ENCODE assay signal across 7 mouse cellular contexts in the genomic region with DNA sequence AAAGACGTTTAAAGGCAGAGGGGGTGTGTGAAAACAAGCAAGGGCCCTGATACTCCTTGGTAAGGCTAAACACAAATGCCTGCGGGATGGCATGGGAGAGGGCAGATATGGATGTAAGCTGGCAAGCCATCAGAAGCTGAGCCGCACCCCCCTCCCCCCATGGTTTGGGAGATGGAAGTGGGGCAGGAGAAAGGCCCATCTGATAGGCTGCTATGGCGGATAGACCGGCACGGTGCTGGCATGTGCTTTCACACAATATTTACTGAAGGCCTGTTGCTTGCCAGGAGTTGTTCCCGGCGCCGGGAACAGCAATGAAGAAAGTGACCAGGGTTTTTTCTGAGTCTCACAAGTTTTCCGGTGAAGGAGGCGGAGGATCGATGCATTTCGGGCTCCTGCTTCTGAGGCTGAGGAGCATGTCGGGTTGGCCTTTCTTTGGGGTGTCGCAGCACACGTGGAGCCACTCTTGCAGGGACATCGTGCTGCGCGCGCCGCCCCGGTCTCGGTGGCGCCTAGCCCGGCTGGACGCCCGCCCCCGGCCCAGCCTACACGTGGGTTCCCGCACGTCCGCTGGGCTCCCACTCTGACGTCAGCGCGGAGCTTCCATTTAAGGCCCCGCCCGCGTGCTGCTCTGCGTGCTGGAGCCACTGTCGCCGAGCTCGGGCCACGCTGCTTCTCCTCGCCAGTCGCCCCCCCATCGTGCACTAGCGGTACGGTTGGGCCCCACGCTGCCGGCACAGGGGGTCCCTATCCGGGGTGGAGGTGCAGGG. TPM values are rescaled to one million over a fixed set of nuclear protein-coding genes. Genes with fewer than 3 reads are reported as not detected.
DNase-seq lines count a peak whose midpoint lies in the region; ATAC-seq lines count a peak whose summit lies in the region.

No protein-coding gene starts in this region.

- H3K27ac ChIP-seq in embryonic facial prominence, embryonic 11.5 days (replicated peaks; ENCODE audit: low read depth, low read length) = peak overlapping the region; percentile 91
- peak overlapping the region; percentile 98 for H3K27ac ChIP-seq in limb, embryonic 10.5 days
- peak overlapping the region; percentile 67 for H3K27ac ChIP-seq in midbrain, embryonic 12.5 days (replicated peaks)

- under 1% methylated on average over 47 of the region's 51 CpGs for WGBS in embryonic facial prominence, embryonic 11.5 days
- WGBS in limb, embryonic 10.5 days = 1% methylated on average over 51 of the region's 51 CpGs
- under 1% methylated on average over 50 of the region's 51 CpGs for WGBS in midbrain, embryonic 12.5 days

- H3K9me3 ChIP-seq in embryonic facial prominence, embryonic 11.5 days (replicated peaks; ENCODE audit: control insufficient read depth, low read length) = no peaks in the 10 kb centered on the region
- H3K9me3 ChIP-seq in limb, embryonic 10.5 days (replicated peaks) = no peaks in the 10 kb centered on the region
- no peaks in the 10 kb centered on the region for H3K9me3 ChIP-seq in midbrain, embryonic 12.5 days

- peak; percentile 97 for DNase-seq in adrenal gland, postnatal 14 days
- peak; percentile 96 for DNase-seq in embryonic facial prominence, embryonic 11.5 days (ENCODE audit: low spot score)
- DNase-seq in heart, adult 11 months = peak; percentile 99
- peak; percentile 87 for DNase-seq in kidney, adult 11 months
- DNase-seq in limb, embryonic 10.5 days (ENCODE audit: low spot score) = peak; percentile 97
- peak; percentile 97 for DNase-seq in skeletal muscle tissue, adult 2 months (ENCODE audit: low read depth, low spot score)

- H3K9ac ChIP-seq in embryonic facial prominence, embryonic 11.5 days (replicated peaks; ENCODE audit: low read length) = peak overlapping the region; percentile 89
- H3K9ac ChIP-seq in midbrain, embryonic 12.5 days (replicated peaks) = peak overlapping the region; percentile 91

- ATAC-seq in embryonic facial prominence, embryonic 11.5 days (replicated peaks; ENCODE audit: insufficient number of reproducible peaks, low FRiP score, low TSS enrichment, low read depth) = peak; percentile 71
- peak; percentile 85 for ATAC-seq in midbrain, embryonic 12.5 days (ENCODE audit: low FRiP score, low read depth)

- H3K4me1 ChIP-seq in embryonic facial prominence, embryonic 11.5 days (ENCODE audit: control insufficient read depth, insufficient read depth, low read length) = no peaks in the 10 kb centered on the region
- H3K4me1 ChIP-seq in limb, embryonic 10.5 days = peaks cover 17% of the 10 kb centered on the region
- peaks cover 14% of the 10 kb centered on the region for H3K4me1 ChIP-seq in midbrain, embryonic 12.5 days

- no peaks in the 10 kb centered on the region for H3K27me3 ChIP-seq in embryonic facial prominence, embryonic 11.5 days (ENCODE audit: control insufficient read depth, insufficient read depth, low read length)
- peaks cover 27% of the 10 kb centered on the region for H3K27me3 ChIP-seq in limb, embryonic 10.5 days (ENCODE audit: low read depth, poor library complexity, severe bottlenecking)
- H3K27me3 ChIP-seq in midbrain, embryonic 12.5 days = peaks cover 23% of the 10 kb centered on the region

- H3K4me3 ChIP-seq in embryonic facial prominence, embryonic 11.5 days (ENCODE audit: low read depth, low read length) = peak overlapping the region; percentile 74
- peak overlapping the region; percentile 92 for H3K4me3 ChIP-seq in limb, embryonic 10.5 days
- H3K4me3 ChIP-seq in midbrain, embryonic 12.5 days = peak overlapping the region; percentile 75

- H3K36me3 ChIP-seq in embryonic facial prominence, embryonic 11.5 days (replicated peaks; ENCODE audit: control insufficient read depth, insufficient read depth, low read depth, low read length) = no peaks in the 10 kb centered on the region; the same call in 1 of the 2 replicates
- peaks cover 34% of the 10 kb centered on the region for H3K36me3 ChIP-seq in limb, embryonic 10.5 days
- peaks cover 23% of the 10 kb centered on the region for H3K36me3 ChIP-seq in midbrain, embryonic 12.5 days

- peak overlapping the region; percentile 91 for H3K4me2 ChIP-seq in embryonic facial prominence, embryonic 11.5 days (ENCODE audit: low read depth, low read length)
- H3K4me2 ChIP-seq in midbrain, embryonic 12.5 days (replicated peaks) = peak overlapping the region; percentile 93

RNA-seq across cellular contexts. Expression of a gene that starts 4.1 kb away (rescaled TPM):
- 529 and 592 TPM in 2 replicates for total RNA-seq in adrenal gland, postnatal 14 days (2021)
- polyA plus RNA-seq in embryonic facial prominence, embryonic 11.5 days (2014; fragmentation: Nextera tagmentation; extraction: Ambion mirVana) = 1,561 and 1,765 TPM in 2 replicates
- polyA plus RNA-seq in limb, embryonic 10.5 days (2016; fragmentation: Nextera tagmentation; extraction: Ambion mirVana) = 2,714 and 3,443 TPM in 2 replicates
- 802 and 809 TPM in 2 replicates for polyA plus RNA-seq in midbrain, embryonic 12.5 days (2016; fragmentation: Nextera tagmentation; extraction: Ambion mirVana)

RNA-seq across cellular contexts. Expression of a gene that starts 15.6 kb away (rescaled TPM):
- total RNA-seq in adrenal gland, postnatal 14 days (2021) = not detected in 2 replicates
- polyA plus RNA-seq in embryonic facial prominence, embryonic 11.5 days (2014; fragmentation: Nextera tagmentation; extraction: Ambion mirVana) = 0.26 TPM in 1 of 2 replicates, not detected in the other
- 0.10 and 0.13 TPM in 2 replicates for polyA plus RNA-seq in limb, embryonic 10.5 days (2016; fragmentation: Nextera tagmentation; extraction: Ambion mirVana)
- 0.22 TPM in 1 of 2 replicates, not detected in the other for polyA plus RNA-seq in midbrain, embryonic 12.5 days (2016; fragmentation: Nextera tagmentation; extraction: Ambion mirVana)

RNA-seq across cellular contexts. Expression of a gene that starts 49.5 kb away (rescaled TPM):
- 41.1 and 41.3 TPM in 2 replicates for total RNA-seq in adrenal gland, postnatal 14 days (2021)
- polyA plus RNA-seq in embryonic facial prominence, embryonic 11.5 days (2014; fragmentation: Nextera tagmentation; extraction: Ambion mirVana) = 60.2 and 64.0 TPM in 2 replicates
- polyA plus RNA-seq in limb, embryonic 10.5 days (2016; fragmentation: Nextera tagmentation; extraction: Ambion mirVana) = 50.2 and 52.4 TPM in 2 replicates
- 51.5 and 52.1 TPM in 2 replicates for polyA plus RNA-seq in midbrain, embryonic 12.5 days (2016; fragmentation: Nextera tagmentation; extraction: Ambion mirVana)

RNA-seq across cellular contexts. Expression of a gene that starts 49.5 kb away (rescaled TPM):
- 18.7 and 19.0 TPM in 2 replicates for total RNA-seq in adrenal gland, postnatal 14 days (2021)
- polyA plus RNA-seq in embryonic facial prominence, embryonic 11.5 days (2014; fragmentation: Nextera tagmentation; extraction: Ambion mirVana) = 14.8 and 18.8 TPM in 2 replicates
- 19.0 and 19.5 TPM in 2 replicates for polyA plus RNA-seq in limb, embryonic 10.5 days (2016; fragmentation: Nextera tagmentation; extraction: Ambion mirVana)
- polyA plus RNA-seq in midbrain, embryonic 12.5 days (2016; fragmentation: Nextera tagmentation; extraction: Ambion mirVana) = 23.8 and 24.9 TPM in 2 replicates

Comparison
In these comparisons a context has a peak if more than half of its experiments do, and no peak if none do; other contexts are left out.
1. Peak in every context shown above with its lines: DNase-seq, ATAC-seq, H3K4me3 ChIP-seq and H3K27ac ChIP-seq.